Mouse (Mus musculus): ENCODE measurements at regions not wholly inside any gene's neighbourhood (a gene's known extent, or its start where the extent isn't known, plus 50 kb on each side); places are given as distances from the start of the nearest gene placed in this dataset.

GRCm38 (mm10) chr2:117780287-117780686 lies 331.4 kb upstream of the Thbs1 start:
- TF ChIP-seq CTCF (IDR thresholded peaks at IDR 0.05) (peak; percentile 50), POLR2A (IDR thresholded peaks at IDR 0.05; ENCODE audit: insufficient read depth, low read depth, low read length) (no peak), EP300 (IDR thresholded peaks at IDR 0.05; ENCODE audit: insufficient read depth, low read depth, low read length) (no peak)
